Mouse (Mus musculus) gastrocnemius, postnatal 10 days (tissue): ENCODE measurements at regions not wholly inside any gene's neighbourhood (a gene's known extent, or its start where the extent isn't known, plus 50 kb on each side); places are given as distances from the start of the nearest gene placed in this dataset.

Experiments
- DNase-seq: peaks from one replicate; pipeline ENCODE4 v3.0.0; 2021; ENCODE audit warnings: mixed read lengths

- no peak for DNase-seq
Observed at GRCm38 (mm10) chr6:88964071-88964470, 62.0 kb downstream of the Tpra1 start.

DNA sequence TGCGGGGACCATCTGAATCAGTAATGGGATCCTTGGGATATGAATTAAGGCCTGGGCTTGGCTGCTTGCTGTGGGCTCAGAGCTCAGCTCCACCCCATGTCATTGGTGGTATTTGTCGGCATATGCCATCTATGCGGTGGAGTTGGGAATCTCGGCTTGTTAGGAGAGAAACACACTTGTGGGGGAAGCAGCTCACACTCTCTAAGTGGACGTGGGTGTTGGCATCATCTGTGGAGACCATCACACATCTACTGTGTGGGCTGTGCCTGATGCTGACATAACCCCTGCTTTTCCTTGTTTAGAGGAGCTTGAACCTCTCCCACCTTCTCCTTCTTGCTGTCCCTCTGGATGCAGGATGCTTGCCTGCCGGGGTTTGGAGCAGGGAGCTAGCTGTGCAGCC lies 62.9 kb downstream of the Tpra1 start:
- no peak for DNase-seq

DNA sequence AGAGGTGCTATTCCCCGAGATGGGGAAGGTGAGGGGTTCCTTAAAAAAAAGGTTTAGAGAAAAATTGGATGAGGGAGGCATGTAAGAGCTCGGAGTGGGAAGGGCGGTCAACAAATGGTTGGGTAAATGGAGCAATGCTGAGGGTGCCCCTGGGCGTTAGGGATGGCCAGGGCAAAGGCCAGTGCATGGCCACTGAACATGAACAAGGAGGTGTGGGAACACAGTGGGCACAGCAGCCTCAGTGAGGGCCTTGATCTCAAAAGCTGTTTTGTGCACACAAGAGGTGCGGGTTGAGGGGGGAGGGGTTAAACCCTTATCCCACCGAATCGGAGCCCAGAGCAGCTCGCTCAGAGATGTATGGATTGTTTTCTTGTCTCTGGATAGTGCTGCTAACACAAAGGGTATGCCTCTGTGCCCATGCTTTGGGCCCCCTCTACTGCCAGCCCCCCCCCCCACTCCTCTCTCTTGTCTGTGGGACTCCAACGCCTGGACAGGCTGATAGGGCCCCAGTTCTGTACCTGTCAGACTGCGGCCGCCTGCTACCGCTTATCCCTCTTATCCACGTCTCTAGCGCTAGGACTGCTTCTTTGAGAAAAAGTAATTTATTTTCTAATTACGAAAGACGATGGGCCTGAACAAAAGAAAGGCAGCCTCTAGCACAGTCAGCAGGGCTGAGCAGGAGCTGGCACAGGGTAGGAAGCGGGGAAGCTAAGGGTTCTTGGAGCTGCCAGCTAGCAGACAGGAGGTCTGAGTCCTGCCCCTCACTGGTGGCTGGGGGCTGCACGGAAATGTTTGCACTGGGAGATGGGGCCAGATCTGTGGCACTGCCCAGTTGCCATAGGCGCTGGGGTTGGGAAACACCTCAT lies 63.5 kb downstream of the Tpra1 start:
- no peak for DNase-seq

DNA sequence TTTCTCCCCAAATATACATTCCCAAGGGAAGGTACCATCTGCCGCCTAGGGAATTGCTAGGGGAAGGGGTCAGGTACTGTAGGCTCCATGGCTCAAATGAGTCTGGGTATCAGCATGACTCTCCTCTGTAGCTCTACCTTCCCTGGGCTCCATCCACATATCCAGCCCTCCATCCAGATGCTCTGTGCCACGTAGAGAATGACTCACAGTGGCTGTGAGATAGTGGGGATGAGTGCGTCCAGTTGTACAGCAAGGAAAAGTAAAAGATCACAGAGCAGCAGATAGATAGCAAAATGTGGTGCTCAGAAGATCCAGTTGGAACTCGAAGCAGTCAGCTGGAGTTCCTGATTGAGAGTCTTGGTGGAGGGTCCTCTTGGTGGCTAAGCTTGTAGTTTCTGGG lies 64.5 kb downstream of the Tpra1 start:
- no peak for DNase-seq

- no peak for DNase-seq
Observed at GRCm38 (mm10) chr6:88968842-88969241, 66.8 kb downstream of the Tpra1 start.

DNA sequence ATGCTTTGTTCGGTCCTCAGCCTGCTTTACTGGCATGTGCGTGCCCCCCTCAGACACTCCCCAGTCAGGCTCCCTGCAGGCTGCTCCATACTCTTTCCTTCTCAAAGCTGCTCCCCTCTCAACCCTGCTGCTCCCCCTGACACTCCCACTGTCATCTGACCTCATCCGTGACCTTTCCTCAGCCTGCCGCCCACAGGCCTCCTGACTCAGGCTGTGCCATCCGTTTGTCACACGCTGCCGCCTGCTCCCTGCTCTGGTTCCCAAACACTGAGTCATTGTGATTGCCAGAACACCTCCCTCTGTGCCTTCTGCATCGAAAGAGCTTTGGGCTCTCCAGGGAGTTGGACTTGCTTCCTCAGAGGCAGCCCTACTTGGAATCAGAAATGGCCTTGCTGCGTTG lies 69.7 kb downstream of the Tpra1 start:
- no peak for DNase-seq

GRCm38 (mm10) chr6:88974457-88974856 lies 72.4 kb downstream of the Tpra1 start:
- no peak for DNase-seq

DNA sequence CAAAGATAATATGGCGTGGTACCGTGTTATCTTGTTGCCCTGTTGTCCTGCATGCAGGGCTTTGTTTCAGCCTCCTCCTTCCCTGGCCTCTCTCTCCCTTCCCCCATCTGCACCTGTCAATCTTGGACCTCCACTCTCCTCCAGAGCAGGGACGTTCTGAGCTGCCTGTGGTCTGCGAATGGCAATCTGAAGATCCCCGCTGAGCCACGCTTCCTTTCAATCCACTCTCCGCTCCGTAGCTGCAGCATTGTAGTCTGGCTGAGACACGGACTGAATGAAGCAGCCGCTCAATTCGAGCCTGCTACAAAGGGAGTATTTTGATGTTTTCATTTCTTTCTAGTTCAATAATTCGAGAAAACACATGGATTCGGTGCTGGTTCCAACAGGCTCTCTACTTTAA lies 74.5 kb downstream of the Tpra1 start:
- DNase-seq, result no peak

GRCm38 (mm10) chr6:88976994-88977393 lies 74.9 kb downstream of the Tpra1 start:
- no peak for DNase-seq

DNA sequence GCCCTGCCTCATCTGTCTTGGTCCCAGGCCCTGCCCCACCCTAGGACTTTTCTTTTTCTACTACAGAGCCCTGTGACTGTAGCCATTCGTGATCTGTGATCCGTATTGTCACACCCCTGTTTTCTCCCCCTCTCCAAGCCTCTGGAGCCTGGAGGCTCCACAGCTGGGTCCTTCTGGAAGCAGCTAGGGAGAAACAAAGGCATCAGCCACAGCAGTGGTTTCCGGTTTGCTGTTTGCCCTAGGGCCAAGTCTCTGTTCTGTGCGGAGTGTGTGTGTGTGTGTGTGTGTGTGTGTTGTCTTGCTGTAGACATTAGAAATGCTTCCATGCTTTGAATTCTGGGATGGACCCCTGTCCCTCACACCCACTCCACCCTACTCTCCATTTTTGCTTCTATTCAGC lies 76.9 kb downstream of the Tpra1 start:
- no peak for DNase-seq

GRCm38 (mm10) chr6:88980112-88980511 lies 78.1 kb downstream of the Tpra1 start:
- DNase-seq, result peak; percentile 48

DNA sequence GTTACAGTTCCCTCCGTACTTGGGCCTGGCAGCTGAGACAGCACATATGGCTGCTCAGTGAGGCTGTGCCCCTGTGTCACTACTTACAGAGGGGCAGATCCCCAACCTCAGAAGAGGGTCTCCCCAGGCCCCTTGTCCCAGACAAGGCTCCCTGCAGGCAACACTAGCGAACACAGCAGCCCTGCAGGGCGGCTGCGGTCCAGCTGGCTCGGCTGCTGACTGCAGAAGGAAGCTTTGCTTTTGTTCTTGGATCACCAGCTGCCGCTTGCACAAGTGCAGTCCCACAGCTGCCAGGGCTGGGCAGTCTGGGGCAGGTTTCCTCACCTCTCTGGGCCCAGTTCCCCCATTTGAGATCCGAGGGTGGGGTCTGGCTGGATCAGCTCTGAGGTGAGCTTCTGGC lies 79.5 kb downstream of the Tpra1 start:
- DNase-seq, result no peak

- DNase-seq, result no peak
Observed at GRCm38 (mm10) chr6:88984170-88984569, 82.1 kb downstream of the Tpra1 start.

DNA sequence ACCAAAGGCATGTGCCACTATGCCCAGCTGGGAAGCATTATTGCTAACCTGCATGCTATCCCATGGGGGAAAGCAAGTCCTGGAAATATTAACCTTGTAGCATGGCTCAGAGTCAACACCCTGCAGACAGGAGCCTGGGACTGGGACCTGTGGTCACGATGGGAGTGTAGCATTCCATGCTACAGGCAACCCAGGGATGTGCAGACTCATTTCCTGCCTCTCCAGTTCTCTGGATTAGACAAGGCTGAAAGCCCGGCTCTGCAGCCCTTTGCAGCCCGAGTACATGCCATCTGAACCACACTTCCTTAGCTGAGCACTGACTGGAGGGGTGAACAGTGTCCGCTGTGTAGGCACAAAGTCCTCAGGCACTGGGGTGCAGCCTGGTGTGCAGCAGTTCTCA lies 82.8 kb downstream of the Tpra1 start:
- DNase-seq, result no peak

- DNase-seq, result no peak
Observed at GRCm38 (mm10) chr6:88988551-88988950, 86.5 kb downstream of the Tpra1 start.

- no peak for DNase-seq
Observed at GRCm38 (mm10) chr6:88989617-88990299, 87.7 kb downstream of the Tpra1 start.

DNA sequence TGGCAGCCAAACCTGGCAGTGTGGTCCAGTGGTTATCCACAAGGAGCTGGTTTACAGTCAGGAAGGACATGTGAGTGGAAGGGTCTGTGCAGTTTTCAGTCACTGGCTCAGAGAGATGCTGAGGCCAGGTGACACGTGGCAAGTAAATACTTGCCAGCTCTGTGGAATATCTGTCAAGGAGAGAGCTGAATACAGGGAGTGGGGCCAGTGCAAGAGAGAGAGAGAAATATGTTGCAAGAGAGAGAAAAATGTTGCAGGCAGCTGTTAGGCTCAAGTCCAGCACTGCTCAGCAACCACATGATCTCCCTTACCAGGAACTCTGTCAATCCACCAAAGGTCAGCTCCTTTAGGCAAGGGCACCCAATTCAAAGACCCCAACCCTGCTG lies 88.2 kb downstream of the Tpra1 start:
- DNase-seq, result no peak

- DNase-seq, result no peak
Observed at GRCm38 (mm10) chr6:88995077-88995476, 93.0 kb downstream of the Tpra1 start.

DNA sequence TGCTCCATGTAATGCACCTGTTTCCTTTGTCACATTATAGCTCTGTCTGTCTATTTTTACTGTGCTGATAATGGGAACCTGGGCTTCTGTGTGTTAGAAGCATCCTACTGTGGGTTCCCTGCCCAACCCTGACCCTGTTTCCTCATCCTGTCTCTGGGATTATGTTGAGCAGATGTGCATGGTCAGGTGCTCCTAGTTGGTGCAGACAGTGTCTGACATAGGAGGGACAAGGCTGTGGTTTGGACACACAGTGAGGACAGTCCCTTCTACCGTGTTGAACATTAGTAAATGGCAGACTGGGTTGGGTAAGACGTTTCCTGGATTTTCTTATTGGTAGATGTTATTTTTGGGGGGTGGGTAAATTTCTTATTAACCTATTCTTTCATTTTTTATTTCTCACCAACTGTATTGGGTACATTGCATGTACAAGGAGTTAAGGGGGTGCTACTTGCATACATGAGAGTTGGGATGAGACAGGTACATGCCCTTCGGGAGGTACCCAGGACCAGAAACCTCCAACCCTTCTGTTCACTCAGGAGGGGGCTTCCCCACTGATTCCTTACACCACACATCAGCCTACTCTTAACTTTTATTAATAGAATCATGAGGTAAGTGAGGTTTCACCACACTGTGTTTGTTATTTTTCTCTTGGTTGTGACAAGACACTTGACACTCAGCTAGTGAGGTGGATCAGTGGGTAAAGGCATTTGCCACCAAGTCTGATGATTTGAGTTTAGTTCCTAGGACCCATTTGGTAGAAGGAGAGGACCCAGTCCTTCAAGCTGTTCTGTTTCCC lies 97.1 kb downstream of the Tpra1 start:
- no peak for DNase-seq

DNA sequence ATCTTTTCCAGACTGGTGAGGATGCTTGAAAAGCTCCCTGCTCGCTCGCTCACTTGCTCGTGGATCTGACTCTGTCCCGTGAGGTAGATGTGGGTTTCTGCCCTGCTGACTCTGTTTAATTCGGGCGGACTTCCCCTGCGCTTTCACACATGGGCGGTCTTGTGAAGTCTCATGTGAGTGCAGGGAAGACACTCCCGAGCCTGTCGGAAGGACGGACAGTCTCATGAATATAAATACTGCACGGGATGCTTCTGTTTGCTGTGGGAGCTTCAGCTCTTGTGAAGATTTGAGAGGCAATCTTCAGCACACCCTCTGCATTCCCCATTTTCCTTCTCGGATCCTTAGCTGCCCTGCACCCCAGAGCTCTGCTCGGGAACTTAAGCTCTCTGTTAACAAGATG lies 98.3 kb downstream of the Tpra1 start:
- no peak for DNase-seq

- DNase-seq, result no peak
Observed at GRCm38 (mm10) chr6:89003197-89003923, 101.3 kb downstream of the Tpra1 start.

GRCm38 (mm10) chr6:89005094-89005493 lies 103.0 kb downstream of the Tpra1 start:
- no peak for DNase-seq
